Mouse (Mus musculus) liver, embryonic 16.5 days (tissue): ENCODE data around the gene Smyd3. TPM values are rescaled to one million over a fixed set of nuclear protein-coding genes. Genes with fewer than 3 reads are reported as not detected.

Experiments
- ATAC-seq: fragments of 200-750 bp; cut with Nextera tagmentation; 2 replicates; pipeline ENCODE4 v1.8.0; 2017; ENCODE audit warnings: low read depth, mild to moderate bottlenecking, moderate number of reproducible peaks, moderate library complexity
- H3K27ac ChIP-seq: fragments of 300-500 bp; sonication (generic); 2 replicates; pipeline ENCODE4 v1.5.1; 2014; ENCODE audit warnings: mild to moderate bottlenecking, low read length
- H3K27me3 ChIP-seq: fragments of 300-500 bp; sonication (generic); 2 replicates; pipeline ENCODE4 v1.6.1; 2014; ENCODE audit warnings: low read depth, low read length, mixed read lengths; ENCODE audit not compliant: control insufficient read depth, insufficient read depth
- H3K36me3 ChIP-seq: fragments of 300-500 bp; sonication (generic); 2 replicates; pipeline ENCODE4 v1.6.1; 2014; ENCODE audit warnings: mild to moderate bottlenecking; ENCODE audit not compliant: control insufficient read depth, insufficient read depth
- H3K4me1 ChIP-seq: fragments of 300-500 bp; sonication (generic); 2 replicates; pipeline ENCODE4 v1.6.1; 2014; ENCODE audit warnings: low read depth, low read length, mixed read lengths; ENCODE audit not compliant: control insufficient read depth
- H3K4me2 ChIP-seq: fragments of 300-500 bp; sonication (generic); 2 replicates; pipeline ENCODE4 v1.6.1; 2014; ENCODE audit warnings: low read depth, low read length, mixed read lengths
- H3K4me3 ChIP-seq: fragments of 300-500 bp; sonication (generic); 2 replicates; pipeline ENCODE4 v1.5.1; 2014; ENCODE audit warnings: low read depth, mild to moderate bottlenecking, low read length
- H3K9ac ChIP-seq: fragments of 300-500 bp; sonication (generic); 2 replicates; pipeline ENCODE4 v1.6.1; 2014; ENCODE audit warnings: low read depth, low read length
- H3K9me3 ChIP-seq: fragments of 300-500 bp; sonication (generic); replicated peaks from 2 replicates; pipeline ENCODE4 v1.6.1; 2016; ENCODE audit warnings: low read length; ENCODE audit not compliant: control insufficient read depth
- WGBS: fragments of 180-500 bp; shearing (Covaris S2); extraction: QIAGEN DNeasy Blood & Tissue Kit; methylation state at CpG from one replicate; pipeline ENCODE4 v1.1.7; 2014; ENCODE audit not compliant: insufficient replicate concordance; 5-methylcytosine and 5-hydroxymethylcytosine counted together
- polyA plus RNA-seq: library from polyadenylated mRNA; unstranded; fragments of >200 nt; fragmentation: Nextera tagmentation; extraction: Ambion mirVana; gene quantifications from 2 replicates; pipeline ENCODE4 v1.2.1, GENCODE M21; 2015

Smyd3 gene
- polyA plus RNA-seq, 1 experiment from 2014 or later: 6.4 TPM

- H3K27me3 ChIP-seq: no peaks in the 10 kb centered on the region
- H3K4me2 ChIP-seq: no peak overlapping the region
- H3K9me3 ChIP-seq: no peaks in the 10 kb centered on the region
- no peak overlapping the region for H3K4me3 ChIP-seq
- ATAC-seq: no peak
- no peak overlapping the region for H3K9ac ChIP-seq
- no peak overlapping the region; the same call in 1 of the 2 replicates for H3K27ac ChIP-seq
- H3K36me3 ChIP-seq: no peaks in the 10 kb centered on the region
- H3K4me1 ChIP-seq: peaks cover 45% of the 10 kb centered on the region
- 49% methylated on average over 5 of the region's 5 CpGs for WGBS
Measured at GRCm38 (mm10) chr1:179553197-179553948, 35.5 kb upstream of the Smyd3 start.

- peak overlapping the region; percentile 75; the same call in 1 of the 2 replicates for H3K27ac ChIP-seq
- H3K9me3 ChIP-seq: no peaks in the 10 kb centered on the region
- H3K4me2 ChIP-seq: 0 out of 2 replicates have a peak overlapping the region, but pooled peaks have one; percentile 6
- whole genome bisulfite sequencing: 54% methylated on average over 7 of the region's 7 CpGs
- peaks cover 51% of the 10 kb centered on the region for H3K4me1 ChIP-seq
- peak; percentile 51 for ATAC-seq
- H3K9ac ChIP-seq: peak overlapping the region; percentile 15; the same call in 1 of the 2 replicates
- H3K4me3 ChIP-seq: no peak overlapping the region
- H3K27me3 ChIP-seq: no peaks in the 10 kb centered on the region
- no peaks in the 10 kb centered on the region for H3K36me3 ChIP-seq
Measured at GRCm38 (mm10) chr1:179552751-179553150, 34.9 kb upstream of the Smyd3 start.

DNA sequence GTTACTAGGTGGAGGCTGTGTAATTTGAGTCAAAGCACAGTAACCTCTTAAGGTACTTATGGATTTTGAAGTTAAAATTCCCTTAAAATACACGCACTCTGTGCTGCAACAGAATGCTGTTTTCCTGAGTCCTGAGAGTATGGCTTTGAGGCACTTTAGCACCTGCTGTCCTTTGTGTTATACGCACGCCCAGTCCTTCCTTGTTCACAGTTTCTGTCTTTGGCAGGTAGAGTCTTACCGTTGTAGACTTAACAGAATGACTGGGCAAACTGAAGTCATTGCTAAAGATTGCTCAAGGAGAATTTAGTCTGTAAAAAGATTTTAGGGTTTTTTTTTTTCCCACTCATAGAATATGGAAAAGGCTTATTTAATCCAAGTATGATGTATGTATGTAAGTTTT is 34.1 kb upstream of the Smyd3 start:
- Histone ChIP-seq H3K4me1 (peaks cover 57% of the 10 kb centered on the region), H3K4me3 (0 out of 2 replicates have a peak overlapping the region, but pooled peaks have one; percentile 5), H3K27ac (peak overlapping the region; percentile 75), H3K9me3 (no peaks in the 10 kb centered on the region), H3K36me3 (no peaks in the 10 kb centered on the region), H3K27me3 (no peaks in the 10 kb centered on the region), H3K4me2 (peak overlapping the region; percentile 61), H3K9ac (peak overlapping the region; percentile 37; the same call in 1 of the 2 replicates)
- no peak for ATAC-seq
- WGBS: 62% methylated on average over 4 of the region's 4 CpGs

- ATAC-seq: peak; percentile 80
- H3K4me2 ChIP-seq: peak overlapping the region; percentile 61
- no peaks in the 10 kb centered on the region for H3K36me3 ChIP-seq
- H3K27ac ChIP-seq: peak overlapping the region; percentile 68
- no peaks in the 10 kb centered on the region for H3K27me3 ChIP-seq
- H3K4me1 ChIP-seq: peaks cover 57% of the 10 kb centered on the region
- H3K9ac ChIP-seq: no peak overlapping the region
- H3K4me3 ChIP-seq: no peak overlapping the region
- no peaks in the 10 kb centered on the region for H3K9me3 ChIP-seq
- WGBS: 21% methylated on average over 3 of the region's 3 CpGs
Measured at GRCm38 (mm10) chr1:179551336-179551735, 33.5 kb upstream of the Smyd3 start.

DNA sequence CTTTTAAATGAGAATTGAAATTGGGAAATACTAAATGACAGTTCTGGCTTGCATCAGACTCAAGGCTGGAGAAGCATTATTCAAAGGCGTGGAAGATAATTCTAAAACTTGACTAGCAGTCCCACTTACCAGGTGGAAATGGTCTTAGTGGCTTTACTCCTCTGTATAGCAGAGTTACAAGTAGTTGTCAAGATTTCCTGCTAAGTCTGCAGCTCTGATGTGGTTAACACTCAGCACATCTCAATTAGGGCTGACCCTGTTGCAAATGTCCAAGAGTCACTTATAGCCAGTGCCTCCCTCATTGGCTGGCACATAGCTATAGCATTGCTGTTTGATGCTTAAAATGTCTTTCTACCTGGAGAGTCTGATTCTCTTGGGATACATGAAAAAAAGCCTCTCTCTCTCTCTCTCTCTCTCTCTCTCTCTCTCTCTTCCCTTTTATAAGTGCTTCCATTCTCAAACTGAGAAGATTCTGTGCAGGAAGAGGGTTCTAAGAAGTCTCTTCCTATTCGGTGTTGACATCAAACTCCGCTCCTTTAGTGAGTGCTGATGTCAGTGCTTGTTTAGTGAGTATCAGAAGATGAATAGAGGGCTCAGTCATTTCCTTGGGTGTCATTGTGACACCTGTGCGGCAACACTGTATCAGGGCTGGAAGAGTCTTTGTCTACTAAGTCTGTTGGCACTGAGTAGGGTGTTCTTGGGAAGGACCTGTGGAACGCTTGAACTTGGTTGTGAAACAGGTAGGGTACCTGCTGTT is 31.3 kb upstream of the Smyd3 start:
- 84% methylated on average over 5 of the region's 5 CpGs for WGBS
- Histone ChIP-seq H3K9me3 (no peaks in the 10 kb centered on the region), H3K27me3 (no peaks in the 10 kb centered on the region), H3K4me1 (peaks cover 68% of the 10 kb centered on the region), H3K4me2 (no peak overlapping the region), H3K36me3 (no peaks in the 10 kb centered on the region), H3K4me3 (no peak overlapping the region), H3K9ac (no peak overlapping the region), H3K27ac (peak overlapping the region; percentile 34; the same call in 1 of the 2 replicates)
- no peak for ATAC-seq

- Histone ChIP-seq H3K9me3 (no peaks in the 10 kb centered on the region), H3K27ac (no peak overlapping the region), H3K4me2 (peak overlapping the region; percentile 83), H3K36me3 (no peaks in the 10 kb centered on the region), H3K9ac (peak overlapping the region; percentile 95), H3K27me3 (no peaks in the 10 kb centered on the region), H3K4me1 (peaks cover 59% of the 10 kb centered on the region), H3K4me3 (peak overlapping the region; percentile 96)
- 87% methylated on average over 11 of the region's 11 CpGs for WGBS
- no peak for ATAC-seq
Measured at GRCm38 (mm10) chr1:179548220-179548619, 30.4 kb upstream of the Smyd3 start.

DNA sequence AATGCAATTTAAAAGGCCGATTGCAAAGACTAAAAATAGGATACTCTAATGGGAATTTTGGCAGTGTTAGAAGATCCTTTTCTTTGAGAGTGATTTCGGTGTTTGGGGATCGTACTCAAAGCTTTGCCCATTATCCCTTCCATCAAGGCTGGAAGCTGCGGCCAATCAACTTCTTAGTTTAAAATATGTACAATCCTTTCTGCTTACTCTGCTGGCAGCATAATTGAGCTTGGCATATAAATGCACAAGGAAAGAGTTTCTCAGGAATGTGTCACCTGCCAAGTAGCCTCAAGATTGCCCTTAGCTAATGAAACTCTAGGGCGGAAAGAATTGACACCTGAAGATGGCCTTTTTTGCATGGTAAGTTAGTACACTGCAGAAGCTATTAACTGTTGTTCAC is 29.3 kb upstream of the Smyd3 start:
- Histone ChIP-seq H3K4me2 (peak overlapping the region; percentile 83), H3K36me3 (no peaks in the 10 kb centered on the region), H3K9me3 (no peaks in the 10 kb centered on the region), H3K9ac (peak overlapping the region; percentile 95), H3K27me3 (no peaks in the 10 kb centered on the region), H3K27ac (peak overlapping the region; percentile 98; the same call in 1 of the 2 replicates), H3K4me1 (peaks cover 50% of the 10 kb centered on the region), H3K4me3 (peak overlapping the region; percentile 96)
- WGBS: 17% methylated on average over 5 of the region's 5 CpGs
- no peak for ATAC-seq

GRCm38 (mm10) chr1:179546551-179546917 is 28.7 kb upstream of the Smyd3 start:
- H3K4me1 ChIP-seq: peaks cover 45% of the 10 kb centered on the region
- peak overlapping the region; percentile 98 for H3K27ac ChIP-seq
- peak overlapping the region; percentile 83 for H3K4me2 ChIP-seq

More at GRCm38 (mm10) chr1:179546551-179546917, 28.7 kb upstream of the Smyd3 start:
- Histone ChIP-seq H3K9me3 (no peaks in the 10 kb centered on the region), H3K4me3 (peak overlapping the region; percentile 96), H3K27me3 (no peaks in the 10 kb centered on the region), H3K36me3 (no peaks in the 10 kb centered on the region), H3K9ac (peak overlapping the region; percentile 95)
- under 1% methylated on average over 44 of the region's 44 CpGs for WGBS
- peak; percentile 70 for ATAC-seq
